27 mouse cellular contexts compared by ENCODE assay signal in the genomic region with DNA sequence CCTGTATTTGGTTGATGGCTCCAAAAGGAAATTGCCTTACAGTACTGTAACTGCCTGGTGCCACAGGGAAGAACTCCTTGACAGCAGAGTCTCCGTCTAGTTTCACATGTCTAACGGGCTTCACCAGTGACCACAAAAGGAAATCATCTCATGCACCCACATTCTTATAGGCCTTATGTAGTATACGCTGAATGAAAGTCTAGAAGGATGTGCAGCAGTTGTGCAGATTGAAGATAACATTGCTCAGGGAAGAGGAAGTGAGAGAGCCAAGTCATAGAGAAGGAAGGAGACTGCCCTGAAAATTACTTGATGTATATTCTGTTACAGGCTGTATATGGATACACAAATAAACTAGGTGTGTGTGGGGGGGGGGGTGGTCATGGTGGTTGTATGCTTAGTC.
DNase-seq lines count a peak whose midpoint lies in the region; ATAC-seq and TF ChIP-seq lines count a peak whose summit lies in the region.
"Had no signal": no experiment of that assay in that cellular context is flagged by ENCODE, and none has a peak within 500 bp of the region (broad histone marks: within the 10 kb centered on the region; RNA-seq: fewer than 3 reads in every experiment).

No protein-coding gene starts in this region.

- TF ChIP-seq CTCF in midbrain, postnatal 0 days (IDR thresholded peaks at IDR 0.05): no peak

- H3K4me1 ChIP-seq in midbrain, embryonic 11.5 days (ENCODE audit: control insufficient read depth, insufficient read depth, low read length): 0 out of 2 replicates have a peak, but pooled peaks cover 3% of the 10 kb centered on the region
- no peaks in the 10 kb centered on the region; the same call in 1 of the 2 replicates for H3K4me1 ChIP-seq in midbrain, postnatal 0 days (ENCODE audit: insufficient read depth, low read length)
- H3K4me1 ChIP-seq: forebrain, embryonic 13.5 days; heart, embryonic 10.5 days; heart, embryonic 15.5 days; liver, embryonic 15.5 days; lung, embryonic 15.5 days; midbrain, embryonic 12.5 days had no signal

- no peaks in the 10 kb centered on the region for H3K9me3 ChIP-seq in midbrain, embryonic 11.5 days (ENCODE audit: control insufficient read depth, low read length)
- no peaks in the 10 kb centered on the region for H3K9me3 ChIP-seq in midbrain, postnatal 0 days (ENCODE audit: low read length)
- H3K9me3 ChIP-seq: forebrain, embryonic 13.5 days; heart, embryonic 10.5 days; heart, embryonic 15.5 days; liver, embryonic 15.5 days; lung, embryonic 15.5 days; midbrain, embryonic 12.5 days had no signal

- no peak overlapping the region for H3K27ac ChIP-seq in midbrain, embryonic 11.5 days (ENCODE audit: low read depth, low read length)
- no peak overlapping the region for H3K27ac ChIP-seq in midbrain, postnatal 0 days (ENCODE audit: low read depth, low read length)
- H3K27ac ChIP-seq: forebrain, embryonic 13.5 days; heart, embryonic 10.5 days; heart, embryonic 15.5 days; hindbrain, embryonic 14.5 days; kidney, postnatal 0 days; liver, embryonic 15.5 days; lung, embryonic 15.5 days; midbrain, embryonic 12.5 days had no signal

- no peaks in the 10 kb centered on the region; the same call in 1 of the 2 replicates for H3K27me3 ChIP-seq in midbrain, embryonic 11.5 days (ENCODE audit: control insufficient read depth, insufficient read depth, low read length)
- H3K27me3 ChIP-seq in midbrain, postnatal 0 days (ENCODE audit: insufficient read depth, low read length): no peaks in the 10 kb centered on the region
- H3K27me3 ChIP-seq: forebrain, embryonic 13.5 days; heart, embryonic 15.5 days; liver, embryonic 15.5 days; lung, embryonic 15.5 days; midbrain, embryonic 12.5 days had no signal

- no peak overlapping the region for H3K9ac ChIP-seq in midbrain, embryonic 11.5 days (ENCODE audit: low read length)
- H3K9ac ChIP-seq in midbrain, postnatal 0 days (replicated peaks; ENCODE audit: low read length, poor library complexity, severe bottlenecking): no peak overlapping the region
- H3K9ac ChIP-seq: forebrain, embryonic 13.5 days; heart, embryonic 15.5 days; hindbrain, embryonic 14.5 days; liver, embryonic 15.5 days; lung, embryonic 15.5 days; midbrain, embryonic 12.5 days had no signal

- 91% methylated on average over 3 of the region's 3 CpGs for WGBS in midbrain, embryonic 11.5 days
- 84% methylated on average over 3 of the region's 3 CpGs for WGBS in midbrain, postnatal 0 days

- no peak for ATAC-seq in midbrain, embryonic 11.5 days (ENCODE audit: low FRiP score)
- no peak for ATAC-seq in midbrain, postnatal 0 days (ENCODE audit: low FRiP score)
- peak; percentile 96 for ATAC-seq in granulocyte monocyte progenitor cell, adult 5-6 weeks (replicated peaks; ENCODE audit: poor library complexity, severe bottlenecking)
- ATAC-seq in megakaryocyte-erythroid progenitor cell, adult 5-6 weeks (replicated peaks; ENCODE audit: low FRiP score, low TSS enrichment, poor library complexity, severe bottlenecking): 0 out of 2 replicates have a peak, but pooled peaks have one; percentile 22
- ATAC-seq: forebrain, embryonic 13.5 days; intestine, postnatal 0 days had no signal

- no peak overlapping the region for H3K4me2 ChIP-seq in midbrain, embryonic 11.5 days
- H3K4me2 ChIP-seq in midbrain, postnatal 0 days (ENCODE audit: low read depth, low read length, poor library complexity, severe bottlenecking): no peak overlapping the region
- H3K4me2 ChIP-seq: forebrain, embryonic 13.5 days; heart, embryonic 15.5 days; hindbrain, embryonic 14.5 days; liver, embryonic 15.5 days; lung, embryonic 15.5 days; midbrain, embryonic 12.5 days had no signal

- H3K36me3 ChIP-seq in midbrain, embryonic 11.5 days (ENCODE audit: control insufficient read depth, insufficient read depth, low read length): no peaks in the 10 kb centered on the region
- no peaks in the 10 kb centered on the region for H3K36me3 ChIP-seq in midbrain, postnatal 0 days (ENCODE audit: insufficient read depth, low read length)
- H3K36me3 ChIP-seq: heart, embryonic 10.5 days; heart, embryonic 15.5 days; liver, embryonic 15.5 days; lung, embryonic 15.5 days; midbrain, embryonic 12.5 days had no signal

- H3K4me3 ChIP-seq in midbrain, embryonic 11.5 days (ENCODE audit: low read depth, low read length): no peak overlapping the region
- no peak overlapping the region for H3K4me3 ChIP-seq in midbrain, postnatal 0 days (ENCODE audit: low read depth, low read length)
- H3K4me3 ChIP-seq: forebrain, embryonic 13.5 days; heart, embryonic 10.5 days; heart, embryonic 15.5 days; liver, embryonic 15.5 days; lung, embryonic 15.5 days; midbrain, embryonic 12.5 days had no signal

- intact Hi-C loops in heart, postnatal 14 days (cut with DNase I): no loop called here

- peak; percentile 87 for DNase-seq in heart, adult 11 months
- no peak for DNase-seq in heart, postnatal 14 days
- DNase-seq in midbrain, embryonic 11.5 days (ENCODE audit: low spot score, missing footprints): peak; percentile 69
- no peak for DNase-seq in midbrain, postnatal 0 days (ENCODE audit: low spot score)
- no peak for DNase-seq in cerebellum, adult 9-10 months
- no peak for DNase-seq in lung, postnatal 10 days
- DNase-seq: adrenal gland, postnatal 25 days; cerebellum, adult 18-20 months; cerebellum, postnatal 14 days; gastrocnemius, postnatal 10 days; heart, postnatal 36 days; kidney, postnatal 4 days; layer of hippocampus, postnatal 36 days; left cerebral cortex, postnatal 4 days; lung, postnatal 36 days; thymus, postnatal 25 days had no signal

Comparison
In these comparisons a context has a peak if more than half of its experiments do, and no peak if none do; other contexts are left out.
1. DNase-seq: peak in heart, adult 11 months (single experiment) and midbrain, embryonic 11.5 days (single experiment); none in heart, postnatal 14 days (0 of 2), midbrain, postnatal 0 days (single experiment), cerebellum, adult 9-10 months (single experiment) and lung, postnatal 10 days (single experiment).
2. ATAC-seq: peak in granulocyte monocyte progenitor cell, adult 5-6 weeks (single experiment) and megakaryocyte-erythroid progenitor cell, adult 5-6 weeks (single experiment); none in midbrain, embryonic 11.5 days (single experiment) and midbrain, postnatal 0 days (single experiment).